Mouse (Mus musculus) spleen, postnatal 14 days (tissue): Measurements from ENCODE around the gene Dhx37.
"Not testable (repeated sequence)": the region's sequence is repeated elsewhere in the genome, so short reads cannot be mapped to it uniquely, and the experiment has no call there.

ENCODE experiments used
- DNase-seq, 2 experiments: peaks; one replicate each; pipeline ENCODE4 v3.0.0; 2021 to 2022; ENCODE audit warnings: low spot score in 2 of 2

The Dhx37 gene

GRCm38 (mm10) chr5:125408842-125409241 is 25.1 kb downstream of the Dhx37 start:
- peak; percentile 74 to 78 for DNase-seq

GRCm38 (mm10) chr5:125407910-125408575 is 25.9 kb downstream of the Dhx37 start:
- DNase-seq, result no peak

GRCm38 (mm10) chr5:125407020-125407830 is 26.7 kb downstream of the Dhx37 start:
- no peak for DNase-seq

GRCm38 (mm10) chr5:125406322-125407016 is 27.5 kb downstream of the Dhx37 start:
- DNase-seq, result peak; percentile 33 to 47

GRCm38 (mm10) chr5:125405546-125406248 is 28.2 kb downstream of the Dhx37 start:
- peak; percentile 71 to 85 for DNase-seq

GRCm38 (mm10) chr5:125404903-125405545 is 28.9 kb downstream of the Dhx37 start:
- peak; percentile 32 to 33 for DNase-seq

- no peak for DNase-seq
Observed at GRCm38 (mm10) chr5:125404536-125404902, 29.4 kb downstream of the Dhx37 start.

- peak; percentile 48 to 64 for DNase-seq
Observed at GRCm38 (mm10) chr5:125403481-125404465, 30.1 kb downstream of the Dhx37 start.

GRCm38 (mm10) chr5:125402991-125403390 is 30.9 kb downstream of the Dhx37 start:
- no peak for DNase-seq

GRCm38 (mm10) chr5:125402476-125402875 is 31.4 kb downstream of the Dhx37 start:
- no peak for DNase-seq

- DNase-seq, result no peak
Observed at GRCm38 (mm10) chr5:125400903-125401302, 33.0 kb downstream of the Dhx37 start.

GRCm38 (mm10) chr5:125395008-125395407 is 38.9 kb downstream of the Dhx37 start:
- no peak for DNase-seq

GRCm38 (mm10) chr5:125393622-125394603 is 40.0 kb downstream of the Dhx37 start:
- DNase-seq, result peak; percentile 42 to 62

GRCm38 (mm10) chr5:125392977-125393621 is 40.8 kb downstream of the Dhx37 start:
- peak; percentile 84 to 90 for DNase-seq

GRCm38 (mm10) chr5:125392618-125392976 is 41.3 kb downstream of the Dhx37 start:
- DNase-seq, result no peak

GRCm38 (mm10) chr5:125392176-125392575 is 41.7 kb downstream of the Dhx37 start:
- DNase-seq, result not testable (repeated sequence)

- DNase-seq, result no peak
Observed at GRCm38 (mm10) chr5:125391609-125392008, 42.3 kb downstream of the Dhx37 start.

GRCm38 (mm10) chr5:125390906-125391477 is 42.9 kb downstream of the Dhx37 start:
- DNase-seq, result no peak
